Mouse (Mus musculus): ENCODE measurements around the gene Cox17.

The Cox17 gene

DNA sequence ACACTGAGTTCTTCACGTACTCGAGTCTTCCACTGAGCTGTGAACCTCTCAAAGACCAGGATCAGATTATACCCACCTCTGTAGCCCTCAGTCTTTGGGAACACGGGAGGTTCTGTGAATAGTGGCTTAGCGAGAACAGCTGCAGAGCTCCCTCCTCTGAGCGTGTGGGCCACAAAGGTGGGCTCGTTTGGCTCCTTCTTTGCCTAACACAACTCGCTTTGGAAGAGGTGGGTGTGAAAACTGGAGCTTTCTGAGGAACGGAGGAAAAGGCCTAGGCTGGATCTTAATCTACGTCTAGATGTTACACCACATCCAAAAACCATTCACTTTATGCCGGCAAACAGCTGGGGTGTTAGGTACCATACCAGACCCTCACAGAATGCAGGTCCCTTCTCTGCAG lies 18.6 kb downstream of the Cox17 start:
- in situ Hi-C loops (cut with MboI; ENCODE audit: low pct_unique_long_range_greater_than_20kb in 1 of 2, low sequenced_read_pairs in 2 of 2, unreplicated experiment in 1 of 2): no loop called here

GRCm38 (mm10) chr16:38366231-38366630 lies 19.4 kb downstream of the Cox17 start:
- in situ Hi-C loops (cut with MboI; ENCODE audit: low pct_unique_long_range_greater_than_20kb in 1 of 2, low sequenced_read_pairs in 2 of 2, unreplicated experiment in 1 of 2): no loop called here

DNA sequence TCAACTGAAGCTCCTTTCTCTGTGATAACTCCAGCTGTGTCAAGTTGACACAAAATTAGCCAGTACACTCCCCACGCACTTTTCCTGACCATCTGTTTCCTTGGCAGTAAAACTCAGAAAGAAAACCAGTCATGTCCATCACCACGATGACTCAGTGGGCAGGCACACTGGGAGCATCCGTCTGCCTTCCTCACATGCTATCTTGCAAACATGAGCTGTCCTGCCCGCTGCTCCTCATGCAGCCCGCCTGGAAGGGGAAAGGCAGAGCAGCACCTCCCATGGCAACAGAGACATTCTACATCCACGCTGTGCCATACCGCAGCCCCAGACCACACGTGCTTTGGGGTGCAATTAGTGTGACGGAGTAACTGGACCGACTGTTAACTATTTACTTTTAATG lies 21.5 kb downstream of the Cox17 start:
- in situ Hi-C loops (cut with MboI; ENCODE audit: low pct_unique_long_range_greater_than_20kb in 1 of 2, low sequenced_read_pairs in 2 of 2, unreplicated experiment in 1 of 2): no loop called here

GRCm38 (mm10) chr16:38369000-38369399 lies 22.2 kb downstream of the Cox17 start:
- in situ Hi-C loops (cut with MboI; ENCODE audit: low pct_unique_long_range_greater_than_20kb in 1 of 2, low sequenced_read_pairs in 2 of 2, unreplicated experiment in 1 of 2): no loop called here

GRCm38 (mm10) chr16:38369431-38369830 lies 22.6 kb downstream of the Cox17 start:
- in situ Hi-C loops (cut with MboI; ENCODE audit: low pct_unique_long_range_greater_than_20kb in 1 of 2, low sequenced_read_pairs in 2 of 2, unreplicated experiment in 1 of 2): no loop called here

- in situ Hi-C loops (cut with MboI; ENCODE audit: low pct_unique_long_range_greater_than_20kb in 1 of 2, low sequenced_read_pairs in 2 of 2, unreplicated experiment in 1 of 2): no loop called here
Observed at GRCm38 (mm10) chr16:38369992-38370484, 23.2 kb downstream of the Cox17 start.

- in situ Hi-C loops (cut with MboI; ENCODE audit: low pct_unique_long_range_greater_than_20kb in 1 of 2, low sequenced_read_pairs in 2 of 2, unreplicated experiment in 1 of 2): no loop called here
Observed at GRCm38 (mm10) chr16:38370633-38371374, 24.0 kb downstream of the Cox17 start.

DNA sequence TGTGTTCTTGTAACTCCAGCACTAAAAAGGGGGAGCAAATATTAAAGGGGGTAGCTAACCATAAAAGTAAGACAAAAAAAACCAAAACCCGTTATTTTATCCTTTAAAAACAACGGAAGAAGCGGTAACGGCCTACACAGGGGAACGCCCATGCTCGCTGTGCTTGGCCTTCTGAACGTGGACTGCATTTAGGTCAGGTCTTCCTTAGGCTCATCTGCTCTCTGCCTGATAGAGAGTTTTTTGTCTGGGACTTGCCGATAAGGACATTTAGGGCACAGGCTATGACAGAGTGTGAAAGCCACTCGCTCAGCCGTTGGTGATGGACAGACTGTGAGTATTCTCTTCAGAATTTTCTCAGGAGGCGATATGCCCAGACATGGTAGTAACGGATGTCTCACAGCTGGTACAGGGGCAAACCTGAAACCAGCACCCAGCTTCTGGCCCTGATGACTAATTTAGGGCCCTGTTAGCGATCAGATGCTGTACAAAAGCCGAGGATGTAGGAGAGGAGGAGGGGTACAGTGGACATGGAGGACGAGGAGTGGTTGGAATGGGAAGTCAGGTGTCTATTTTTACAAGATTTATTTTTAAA lies 25.0 kb downstream of the Cox17 start:
- in situ Hi-C loops (cut with MboI; ENCODE audit: low pct_unique_long_range_greater_than_20kb in 1 of 2, low sequenced_read_pairs in 2 of 2, unreplicated experiment in 1 of 2): no loop called here

DNA sequence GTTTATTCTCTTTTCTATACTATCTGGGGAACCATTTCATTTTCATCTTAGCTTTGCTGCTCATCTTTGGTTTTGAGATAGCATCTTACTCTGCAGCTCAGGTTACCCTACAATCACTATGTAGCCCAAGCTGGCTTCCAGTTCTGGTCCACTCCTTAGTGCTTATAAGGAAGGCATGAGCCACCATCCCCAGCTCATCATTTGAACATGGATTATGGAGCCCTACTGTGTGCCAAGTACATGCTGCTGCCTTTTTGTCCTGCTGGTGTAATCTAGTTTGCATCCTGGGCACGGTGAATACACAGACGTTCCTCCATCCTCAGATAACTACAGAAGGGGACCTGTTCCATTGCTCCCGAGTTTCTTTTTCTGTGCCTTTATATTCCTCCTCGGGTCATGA lies 26.1 kb downstream of the Cox17 start:
- in situ Hi-C loops (cut with MboI; ENCODE audit: low pct_unique_long_range_greater_than_20kb in 1 of 2, low sequenced_read_pairs in 2 of 2, unreplicated experiment in 1 of 2): no loop called here

DNA sequence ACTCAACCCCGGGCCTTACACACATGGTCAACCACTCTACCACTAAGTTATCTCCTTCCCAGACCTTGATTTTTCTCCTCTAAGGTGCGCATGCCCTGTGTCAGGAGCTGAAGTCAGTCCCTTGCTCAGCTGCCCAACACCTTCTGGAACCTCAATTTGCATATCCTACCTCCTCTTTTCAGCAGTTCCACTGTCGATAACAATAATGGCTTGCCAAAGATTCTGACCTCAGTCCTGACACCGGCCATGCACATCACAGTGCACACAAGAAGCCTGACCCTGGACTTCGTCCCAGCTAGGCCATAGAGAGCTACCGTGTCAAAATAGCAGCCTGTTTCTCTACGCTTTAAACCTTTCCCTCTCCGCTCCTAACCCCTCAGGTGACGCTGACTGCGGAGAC lies 26.6 kb downstream of the Cox17 start:
- in situ Hi-C loops (cut with MboI; ENCODE audit: low pct_unique_long_range_greater_than_20kb in 1 of 2, low sequenced_read_pairs in 2 of 2, unreplicated experiment in 1 of 2): no loop called here

- in situ Hi-C loops (cut with MboI; ENCODE audit: low pct_unique_long_range_greater_than_20kb in 1 of 2, low sequenced_read_pairs in 2 of 2, unreplicated experiment in 1 of 2): no loop called here
Observed at GRCm38 (mm10) chr16:38373941-38374340, 27.1 kb downstream of the Cox17 start.

DNA sequence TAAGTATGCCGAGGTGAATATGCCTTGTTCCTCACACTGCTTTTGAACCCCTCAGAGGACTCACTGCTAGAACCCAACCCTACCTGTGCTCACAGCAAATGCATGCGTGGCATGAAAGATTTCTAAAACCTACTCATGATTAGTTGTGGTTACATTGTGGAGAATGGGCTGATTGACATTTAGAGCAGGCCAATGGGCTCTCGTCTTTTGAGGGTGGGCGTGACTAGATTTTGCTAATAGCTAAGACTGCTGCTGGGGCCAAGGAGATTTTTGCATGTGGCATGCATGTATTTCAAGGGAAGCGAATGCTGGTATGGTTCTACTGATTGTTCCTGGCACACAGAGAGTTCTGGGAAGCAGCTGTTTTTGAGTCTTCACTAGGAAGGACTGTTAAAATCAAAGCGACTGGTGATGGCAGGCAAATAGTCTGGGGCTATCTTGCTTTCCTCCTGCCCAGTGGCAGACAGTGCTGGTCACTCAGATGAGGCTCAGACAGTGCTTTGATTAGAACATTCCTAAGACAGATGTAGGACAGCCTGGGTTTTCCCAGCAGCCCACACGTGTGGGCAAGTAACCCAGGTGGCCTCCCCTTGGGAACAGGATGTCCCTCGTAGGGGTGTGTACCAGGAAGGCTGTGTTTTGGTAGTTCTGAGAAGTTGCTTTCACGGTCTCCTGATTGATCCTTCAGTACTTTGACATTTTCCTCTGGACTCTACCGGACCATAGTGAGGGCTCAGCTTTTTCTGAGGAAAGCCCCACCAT lies 27.8 kb downstream of the Cox17 start:
- in situ Hi-C loops (cut with MboI; ENCODE audit: low pct_unique_long_range_greater_than_20kb in 1 of 2, low sequenced_read_pairs in 2 of 2, unreplicated experiment in 1 of 2): no loop called here

GRCm38 (mm10) chr16:38375182-38375581 lies 28.4 kb downstream of the Cox17 start:
- in situ Hi-C loops (cut with MboI; ENCODE audit: low pct_unique_long_range_greater_than_20kb in 1 of 2, low sequenced_read_pairs in 2 of 2, unreplicated experiment in 1 of 2): no loop called here

- in situ Hi-C loops (cut with MboI; ENCODE audit: low pct_unique_long_range_greater_than_20kb in 1 of 2, low sequenced_read_pairs in 2 of 2, unreplicated experiment in 1 of 2): no loop called here
Observed at GRCm38 (mm10) chr16:38376163-38376840, 29.5 kb downstream of the Cox17 start.

- in situ Hi-C loops (cut with MboI; ENCODE audit: low pct_unique_long_range_greater_than_20kb in 1 of 2, low sequenced_read_pairs in 2 of 2, unreplicated experiment in 1 of 2): no loop called here
Observed at GRCm38 (mm10) chr16:38376841-38377249, 30.1 kb downstream of the Cox17 start.

- in situ Hi-C loops (cut with MboI; ENCODE audit: low pct_unique_long_range_greater_than_20kb in 1 of 2, low sequenced_read_pairs in 2 of 2, unreplicated experiment in 1 of 2): no loop called here
Observed at GRCm38 (mm10) chr16:38377546-38377945, 30.8 kb downstream of the Cox17 start.

- in situ Hi-C loops (cut with MboI; ENCODE audit: low pct_unique_long_range_greater_than_20kb in 1 of 2, low sequenced_read_pairs in 2 of 2, unreplicated experiment in 1 of 2): no loop called here
Observed at GRCm38 (mm10) chr16:38378591-38378990, 31.8 kb downstream of the Cox17 start.

DNA sequence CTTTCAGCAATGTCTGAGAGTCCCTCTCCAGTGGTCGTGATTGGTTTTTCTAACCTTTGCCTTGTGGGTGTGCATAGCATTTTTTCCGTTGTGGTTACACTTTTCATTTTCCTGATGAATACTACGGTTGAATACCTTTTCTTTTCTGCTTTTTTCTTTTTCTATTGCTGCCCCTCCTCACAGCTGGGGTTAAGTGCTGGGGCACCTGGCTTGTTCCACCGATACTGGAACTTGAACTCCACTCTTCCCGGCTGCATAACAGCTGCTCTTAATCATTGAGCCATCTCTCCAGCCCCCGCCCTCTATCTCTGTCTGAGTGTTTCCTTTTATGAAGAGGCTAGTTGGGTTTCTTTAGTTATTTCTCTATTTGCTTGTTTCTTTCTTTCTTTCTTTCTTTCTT lies 32.3 kb downstream of the Cox17 start:
- in situ Hi-C loops (cut with MboI; ENCODE audit: low pct_unique_long_range_greater_than_20kb in 1 of 2, low sequenced_read_pairs in 2 of 2, unreplicated experiment in 1 of 2): no loop called here

- in situ Hi-C loops (cut with MboI; ENCODE audit: low pct_unique_long_range_greater_than_20kb in 1 of 2, low sequenced_read_pairs in 2 of 2, unreplicated experiment in 1 of 2): no loop called here
Observed at GRCm38 (mm10) chr16:38379493-38379892, 32.7 kb downstream of the Cox17 start.

All from mouse embryonic stem cell (cell line).